Mouse (Mus musculus): Measurements from ENCODE around the gene Usp35.

The Usp35 gene

DNA sequence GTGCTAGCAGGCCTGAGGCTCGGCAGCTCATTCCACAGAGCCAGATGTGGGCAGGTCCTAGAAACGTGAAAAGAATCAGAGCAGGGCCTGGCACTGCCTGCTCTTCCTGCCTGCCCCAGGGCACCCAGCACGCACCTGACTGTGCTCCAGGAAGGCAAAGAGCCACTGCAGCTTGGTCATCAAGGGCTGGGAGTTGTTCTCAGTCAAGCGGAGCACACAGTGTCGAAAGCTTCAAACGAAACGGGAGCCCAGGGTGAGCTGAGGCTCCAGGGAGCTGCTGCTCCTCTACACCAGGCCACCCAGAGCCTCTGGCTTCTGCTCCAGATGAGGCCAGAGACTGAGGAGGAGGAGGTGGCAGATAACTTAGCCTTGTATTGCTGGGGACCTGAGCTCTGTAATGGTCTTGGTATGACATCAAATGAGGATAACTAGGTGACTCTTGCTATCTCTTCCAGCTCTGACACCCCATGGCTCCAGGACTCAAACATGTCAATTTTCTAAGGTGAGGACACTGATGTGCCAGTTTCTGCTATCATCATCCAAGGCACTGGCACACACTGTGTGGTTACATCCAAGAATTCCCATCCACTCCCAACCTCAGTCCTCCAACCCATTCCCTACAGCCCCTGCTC lies 18.3 kb downstream of the Usp35 start:
- no peak for DNase-seq (ENCODE audit: low read depth, low spot score)

GRCm38 (mm10) chr7:97312856-97313255 lies 19.0 kb downstream of the Usp35 start:
- DNase-seq (ENCODE audit: low read depth, low spot score), result no peak

GRCm38 (mm10) chr7:97312196-97312595 lies 19.6 kb downstream of the Usp35 start:
- DNase-seq (ENCODE audit: low read depth, low spot score), result no peak

DNA sequence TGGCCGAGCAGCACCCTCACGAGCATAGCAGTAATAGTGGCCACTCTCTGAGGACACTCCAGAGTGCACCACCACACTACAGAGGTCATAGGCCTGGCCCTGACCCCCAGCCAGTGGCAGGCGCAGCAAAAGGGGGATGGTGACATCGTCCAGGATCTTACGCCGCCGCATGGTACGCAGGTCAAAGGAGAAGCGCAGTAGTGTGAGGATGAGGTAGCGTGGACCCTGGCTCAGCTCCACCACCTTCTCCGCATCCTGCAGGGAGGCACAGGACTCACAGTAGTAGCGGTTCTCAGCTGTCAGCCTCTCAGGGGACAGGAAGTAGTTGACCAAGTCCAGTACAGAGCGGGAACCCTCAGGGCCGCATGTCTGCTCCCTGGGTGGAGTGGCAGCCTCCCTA lies 20.2 kb downstream of the Usp35 start:
- no peak for DNase-seq (ENCODE audit: low read depth, low spot score)

DNA sequence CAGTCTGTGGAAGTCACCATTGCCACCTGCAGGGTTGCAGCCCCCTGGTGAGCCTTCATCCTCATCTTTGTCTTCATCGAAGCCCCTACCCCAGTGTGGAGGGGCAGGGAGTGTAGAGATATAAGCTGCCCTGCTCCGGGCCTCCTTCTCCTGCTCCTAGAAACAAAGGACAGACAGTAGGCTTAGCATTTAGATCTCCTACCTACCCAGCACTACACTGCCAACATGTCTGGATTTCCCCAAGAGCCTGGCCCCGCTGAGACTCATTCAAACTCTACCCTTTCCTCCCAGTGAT lies 21.5 kb downstream of the Usp35 start:
- DNase-seq (ENCODE audit: low read depth, low spot score), result no peak

DNA sequence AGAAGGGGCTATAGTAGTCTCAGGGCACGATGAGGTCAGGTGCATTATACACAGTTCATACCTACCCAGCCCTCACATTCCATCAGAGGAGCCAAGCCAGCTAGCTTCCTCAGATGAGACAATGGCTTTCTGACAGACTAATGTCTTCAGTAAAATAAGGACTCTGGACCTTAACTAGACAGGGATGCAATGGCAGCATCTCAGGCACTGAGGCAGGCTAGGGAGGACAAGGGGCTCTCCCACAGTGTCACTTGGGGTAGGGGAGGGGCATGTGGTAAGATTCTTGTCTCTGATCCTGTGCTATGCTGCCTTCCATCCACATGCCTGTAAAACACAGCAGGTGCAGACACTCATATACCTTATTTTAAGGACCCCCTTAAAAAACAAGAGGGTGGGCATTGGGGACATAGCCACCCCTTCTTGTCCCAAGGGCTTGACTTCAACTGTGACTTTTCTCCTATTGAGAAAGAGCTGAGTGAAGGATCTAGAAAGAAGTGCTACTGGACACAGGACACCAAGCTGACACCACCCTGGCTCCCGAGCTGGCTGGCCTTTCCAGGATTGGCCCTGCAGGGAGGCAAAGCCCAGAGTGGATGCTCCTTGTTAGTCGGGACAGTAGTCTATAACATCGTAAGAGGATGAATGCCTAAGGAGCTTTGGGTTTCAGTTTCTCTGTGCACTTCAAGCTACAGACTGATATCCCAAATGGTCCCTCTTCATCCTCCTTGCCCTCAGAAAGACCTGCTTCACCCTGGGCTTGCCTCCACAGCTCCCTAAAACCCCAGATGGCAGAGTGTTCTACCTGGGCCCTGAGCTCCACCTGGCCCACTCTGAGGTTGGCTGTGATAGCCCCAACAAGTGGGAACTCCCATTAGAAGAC lies 22.1 kb downstream of the Usp35 start:
- DNase-seq (ENCODE audit: low read depth, low spot score), result no peak

DNA sequence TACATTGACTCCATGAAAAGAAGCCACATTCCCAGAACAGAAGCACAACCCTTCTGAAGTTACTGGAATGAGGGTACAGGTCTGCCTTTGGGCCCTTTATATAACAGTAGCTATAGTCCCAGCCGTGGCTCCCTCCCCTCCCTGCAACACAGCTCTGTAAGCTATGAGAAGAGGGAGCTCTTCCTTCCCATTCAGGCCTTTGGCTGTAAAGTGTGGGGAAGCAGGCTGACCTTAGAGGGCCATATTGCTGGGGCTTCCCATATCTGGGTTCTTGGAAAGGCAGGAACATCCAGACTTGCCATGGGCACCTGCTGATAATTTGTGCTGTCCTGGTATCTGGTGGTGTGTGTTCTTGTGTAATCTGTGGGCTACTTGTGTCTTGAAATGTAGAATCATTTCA lies 24.3 kb downstream of the Usp35 start:
- DNase-seq (ENCODE audit: low read depth, low spot score), result no peak

- no peak for DNase-seq (ENCODE audit: low read depth, low spot score)
Measured at GRCm38 (mm10) chr7:97306813-97307212, 25.0 kb downstream of the Usp35 start.

DNA sequence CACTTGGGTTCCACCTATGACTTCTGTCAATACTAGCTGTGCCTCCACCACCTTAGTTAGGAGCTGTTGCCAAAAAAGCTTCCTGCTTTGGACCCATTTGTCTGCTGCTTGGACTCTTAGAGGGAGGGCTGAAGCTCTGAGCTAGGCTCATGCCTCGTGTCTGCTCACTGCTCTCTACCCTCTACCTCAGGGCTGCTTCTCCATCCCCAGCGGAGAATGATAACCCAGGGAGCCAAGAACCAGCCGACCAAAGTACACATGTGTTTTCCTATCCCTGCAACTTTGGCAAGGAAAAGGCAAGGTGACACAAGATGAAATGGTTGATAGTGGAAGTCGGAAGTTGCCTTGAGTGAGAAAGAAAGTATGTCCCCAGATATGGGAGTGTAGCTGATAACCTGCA lies 26.6 kb downstream of the Usp35 start:
- no peak for DNase-seq (ENCODE audit: low read depth, low spot score)

DNA sequence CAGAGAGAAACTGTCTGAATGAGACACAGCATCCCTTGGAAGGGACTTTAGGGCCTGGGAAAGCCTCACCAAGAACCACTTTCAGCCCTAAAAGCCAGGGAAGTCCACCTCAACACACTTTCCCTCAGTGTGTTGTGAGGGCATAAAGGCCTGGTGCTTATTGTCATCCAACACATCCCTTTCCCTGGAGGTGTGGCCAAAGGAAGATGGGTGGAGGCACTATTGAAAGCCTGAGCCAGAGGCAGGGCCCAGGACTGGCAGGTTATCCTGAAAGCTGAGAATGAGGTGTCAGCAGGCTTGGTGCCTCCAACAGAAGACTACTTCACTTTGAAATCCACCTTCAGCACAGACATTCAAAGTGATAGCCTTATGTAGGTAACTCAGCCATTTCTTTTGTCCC lies 27.3 kb downstream of the Usp35 start:
- DNase-seq (ENCODE audit: low read depth, low spot score), result no peak

- DNase-seq (ENCODE audit: low read depth, low spot score), result no peak
Measured at GRCm38 (mm10) chr7:97303614-97304013, 28.2 kb downstream of the Usp35 start.

DNA sequence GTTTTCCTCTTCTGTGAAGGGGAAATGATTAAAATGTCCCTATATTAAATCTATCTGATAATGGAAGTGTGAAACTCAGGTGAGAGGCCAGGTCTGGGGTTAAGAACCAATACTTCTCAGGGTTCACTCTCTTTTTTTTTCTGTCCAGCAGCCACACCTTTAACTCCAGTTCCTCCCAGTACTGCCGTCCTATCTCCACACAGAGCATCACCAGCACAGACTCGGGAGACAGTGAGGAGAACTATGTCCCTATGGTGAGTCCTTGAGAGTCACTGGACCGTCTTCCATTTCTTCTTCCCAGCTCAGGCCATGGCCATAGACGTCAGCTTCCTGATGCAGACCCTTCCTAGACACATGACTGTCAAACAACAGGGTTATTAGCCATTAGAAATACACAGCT lies 28.9 kb downstream of the Usp35 start:
- DNase-seq (ENCODE audit: low read depth, low spot score), result no peak

DNA sequence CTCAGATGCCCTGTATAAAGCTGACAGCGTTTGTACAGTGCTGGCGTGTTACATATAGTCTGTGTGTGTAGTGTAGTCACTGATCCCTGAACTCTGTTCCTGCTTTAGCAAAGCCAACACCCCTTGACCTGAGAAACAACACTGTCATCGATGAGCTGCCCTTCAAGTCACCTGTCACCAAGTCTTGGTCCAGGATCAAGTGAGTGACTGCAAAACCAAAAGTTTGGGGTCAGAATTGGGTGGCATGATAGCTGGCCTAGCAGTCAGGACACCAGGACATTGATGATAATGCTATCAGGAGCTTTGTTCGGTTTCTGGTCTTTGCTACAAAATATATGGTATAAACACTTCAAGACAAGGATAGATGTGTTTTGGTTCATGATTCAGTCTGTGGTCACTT lies 29.6 kb downstream of the Usp35 start:
- DNase-seq (ENCODE audit: low read depth, low spot score), result no peak

- no peak for DNase-seq (ENCODE audit: low read depth, low spot score)
Measured at GRCm38 (mm10) chr7:97301321-97301720, 30.5 kb downstream of the Usp35 start.

DNA sequence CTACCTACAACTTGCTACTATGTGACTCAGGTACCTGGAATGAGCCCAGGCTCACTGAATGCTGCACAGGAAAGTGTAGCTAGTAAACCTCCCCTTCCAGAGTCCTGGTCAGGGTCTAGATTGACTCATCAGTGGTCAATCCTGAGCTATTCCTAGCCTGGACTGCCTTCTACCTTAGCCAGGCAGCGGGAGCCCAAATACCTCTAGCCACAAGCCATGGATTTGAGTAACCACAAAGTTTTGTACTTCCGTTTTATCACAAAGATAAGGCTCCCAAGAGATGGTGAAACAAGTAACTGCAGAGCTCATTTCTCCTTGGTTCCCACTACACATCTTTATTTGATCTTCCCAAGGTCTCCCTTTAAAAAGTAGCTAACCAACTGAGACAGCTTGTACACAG lies 30.9 kb downstream of the Usp35 start:
- no peak for DNase-seq (ENCODE audit: low read depth, low spot score)

DNA sequence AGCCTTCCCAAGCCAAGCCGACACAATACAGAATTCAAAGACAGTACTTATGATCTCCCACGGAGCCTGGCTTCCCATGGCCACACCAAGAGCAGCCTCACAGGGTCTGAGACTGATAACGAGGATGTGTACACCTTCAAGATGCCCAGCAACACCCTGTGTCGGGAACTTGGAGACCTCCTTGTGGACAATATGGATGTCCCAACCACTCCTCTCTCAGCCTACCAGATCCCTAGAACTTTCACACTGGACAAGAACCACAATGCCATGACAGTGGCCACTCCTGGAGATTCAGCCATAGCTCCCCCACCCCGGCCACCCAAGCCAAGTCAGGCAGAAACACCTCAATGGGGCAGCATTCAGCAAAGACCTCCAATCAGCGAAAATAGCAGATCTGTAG lies 32.9 kb downstream of the Usp35 start:
- DNase-seq (ENCODE audit: low read depth, low spot score), result no peak

- DNase-seq (ENCODE audit: low read depth, low spot score), result no peak
Measured at GRCm38 (mm10) chr7:97298279-97298678, 33.5 kb downstream of the Usp35 start.

DNA sequence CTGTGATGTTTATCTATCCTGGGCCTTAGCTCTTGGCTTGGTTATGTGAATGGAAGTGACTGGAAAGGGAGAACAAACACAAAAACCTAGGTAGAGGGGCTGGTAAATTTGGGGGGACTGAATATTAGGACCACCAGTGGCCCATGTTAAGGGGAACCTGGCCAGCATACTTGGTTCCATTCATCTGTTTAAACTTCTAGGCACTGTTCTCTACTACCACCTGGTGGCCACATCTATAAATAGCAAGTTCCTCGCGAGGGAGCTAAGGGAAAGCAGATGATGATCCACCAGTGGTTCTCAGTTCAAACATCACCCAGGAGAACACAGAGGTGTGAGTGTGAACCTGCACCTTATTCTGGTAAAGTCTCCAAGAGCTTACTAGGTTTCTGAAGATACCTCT lies 34.4 kb downstream of the Usp35 start:
- peak; percentile 32 for DNase-seq (ENCODE audit: low read depth, low spot score)

DNA sequence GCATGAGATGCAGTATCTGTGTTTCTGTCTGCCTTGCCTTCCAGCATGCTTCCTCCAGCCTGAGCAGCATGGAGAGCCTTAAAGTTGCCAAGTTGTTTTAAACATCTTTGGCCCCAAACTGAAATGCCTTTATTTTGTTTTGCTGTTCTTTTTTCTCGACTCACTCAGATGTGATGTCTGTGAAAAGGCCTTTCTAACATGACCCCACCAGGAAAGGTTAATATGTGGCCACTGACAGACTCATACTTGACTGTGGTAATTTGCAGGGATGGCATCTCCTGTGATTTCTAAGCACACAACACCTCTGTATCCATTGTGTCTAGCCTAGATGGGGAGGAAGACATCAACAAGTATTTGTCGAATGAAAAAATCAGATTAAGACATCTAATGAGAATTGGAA lies 34.8 kb downstream of the Usp35 start:
- no peak for DNase-seq (ENCODE audit: low read depth, low spot score)

GRCm38 (mm10) chr7:97271068-97271467 lies 60.8 kb downstream of the Usp35 start:
- no peak for DNase-seq (ENCODE audit: low read depth, low spot score)

DNA sequence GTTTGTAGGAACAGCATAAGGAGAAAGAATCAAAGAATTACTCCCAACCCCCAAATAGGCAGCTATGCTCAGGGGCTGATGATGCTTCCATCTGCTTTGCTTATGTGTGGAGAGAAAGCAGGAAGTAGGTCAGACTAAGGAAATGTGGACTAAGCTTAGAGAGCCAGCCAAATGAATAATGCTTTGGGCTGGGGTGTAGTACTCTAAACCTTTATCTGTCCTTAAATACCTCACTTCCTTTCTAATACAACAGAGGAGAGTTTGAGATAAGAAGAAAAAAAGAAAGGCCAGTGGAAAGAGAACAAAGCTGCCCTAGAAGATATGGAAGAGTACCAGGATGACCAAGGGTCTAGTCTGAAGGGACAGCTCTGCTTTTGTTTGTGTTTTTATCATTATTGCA lies 61.5 kb downstream of the Usp35 start:
- DNase-seq (ENCODE audit: low read depth, low spot score), result no peak

DNA sequence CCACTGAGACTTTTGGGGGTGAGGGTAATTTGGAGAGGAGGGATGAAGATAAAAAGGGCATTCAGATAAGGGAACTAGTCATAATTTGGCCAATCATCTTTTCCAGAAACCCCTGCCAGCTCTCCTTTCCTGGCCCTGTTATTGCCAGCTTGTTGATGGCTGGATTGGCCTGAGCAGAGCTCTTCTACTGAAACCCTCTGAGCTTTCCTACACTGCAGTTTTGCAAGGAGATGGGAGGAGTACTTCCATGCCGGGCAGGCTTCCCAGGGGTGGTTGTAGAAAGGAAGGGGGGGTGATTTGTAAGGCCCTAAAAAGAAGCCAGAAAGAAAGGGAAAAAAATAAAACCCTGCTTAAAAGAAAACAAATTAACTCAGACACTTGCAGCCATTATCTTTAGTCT lies 69.3 kb downstream of the Usp35 start:
- DNase-seq (ENCODE audit: low read depth, low spot score), result no peak
